In the genomic region with DNA sequence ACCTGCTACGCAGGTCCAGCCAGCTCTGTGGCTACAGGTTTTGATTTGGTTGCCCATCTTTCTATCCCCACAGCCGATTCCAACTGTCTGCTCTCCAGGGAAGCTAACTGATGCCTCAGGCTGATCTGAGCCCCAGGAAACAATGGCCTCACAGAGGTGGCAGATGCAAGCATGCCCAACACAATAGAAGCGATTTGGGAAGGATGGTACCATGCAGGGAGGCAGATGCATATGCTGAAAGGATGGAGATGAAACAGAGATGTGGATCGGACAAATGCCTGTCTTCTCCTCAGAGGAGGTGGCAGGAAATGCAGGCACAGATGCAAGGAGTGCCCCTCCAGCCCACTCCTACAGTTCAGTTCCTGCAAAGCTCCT, we compare ENCODE assay signal across 8 mouse cellular contexts. TPM values are rescaled to one million over a fixed set of nuclear protein-coding genes. Genes with fewer than 3 reads are reported as not detected.
A peak's percentile ranks its signal among the peaks of the same experiment; 100 is the strongest.
DNase-seq lines count a peak whose midpoint lies in the region; ATAC-seq lines count a peak whose summit lies in the region.

No protein-coding gene starts in this region.

- no peak overlapping the region for H3K4me3 ChIP-seq in embryonic facial prominence, embryonic 14.5 days (ENCODE audit: low read depth, low read length)
- H3K4me3 ChIP-seq in stomach, embryonic 15.5 days (replicated peaks) = 0 out of 2 replicates have a peak overlapping the region, but pooled peaks have one; percentile 4

- H3K9me3 ChIP-seq in embryonic facial prominence, embryonic 14.5 days (ENCODE audit: control insufficient read depth, low read length) = no peaks in the 10 kb centered on the region
- H3K9me3 ChIP-seq in stomach, embryonic 15.5 days = no peaks in the 10 kb centered on the region

- H3K4me2 ChIP-seq in embryonic facial prominence, embryonic 14.5 days (ENCODE audit: low read depth, low read length) = peak overlapping the region; percentile 28; the same call in 1 of the 2 replicates
- H3K4me2 ChIP-seq in stomach, embryonic 15.5 days = no peak overlapping the region; the same call in 1 of the 2 replicates

- intact Hi-C loops in left cerebral cortex, postnatal 10 days (cut with DNase I) = loop anchor here (10.0 kb wide), 1 partner anchor 266 kb away; no protein-coding TSS in a partner anchor

- peak overlapping the region; percentile 35; the same call in 1 of the 2 replicates for H3K9ac ChIP-seq in embryonic facial prominence, embryonic 14.5 days (ENCODE audit: low read depth, low read length)
- H3K9ac ChIP-seq in stomach, embryonic 15.5 days = no peak overlapping the region

- H3K27me3 ChIP-seq in embryonic facial prominence, embryonic 14.5 days (replicated peaks; ENCODE audit: control insufficient read depth, insufficient read depth, low read length) = no peaks in the 10 kb centered on the region
- H3K27me3 ChIP-seq in stomach, embryonic 15.5 days (replicated peaks) = no peaks in the 10 kb centered on the region

- H3K36me3 ChIP-seq in embryonic facial prominence, embryonic 14.5 days (ENCODE audit: control insufficient read depth, insufficient read depth, low read length) = no peaks in the 10 kb centered on the region
- no peaks in the 10 kb centered on the region for H3K36me3 ChIP-seq in stomach, embryonic 15.5 days

- peak; percentile 21 to 25 for DNase-seq in left cerebral cortex, adult 8-10 months (ENCODE audit: low spot score in 2 of 2)
- DNase-seq in left cerebral cortex, postnatal 10 days (ENCODE audit: extremely low spot score in 1 of 2, low spot score in 2 of 2) = no peak
- DNase-seq in embryonic facial prominence, embryonic 14.5 days (ENCODE audit: low spot score) = no peak
- DNase-seq in mesoderm, embryonic 11.5 days (ENCODE audit: low read depth, low spot score) = peak; percentile 34
- DNase-seq in liver = no peak
- DNase-seq in testis, postnatal 10 days (ENCODE audit: low spot score) = no peak
- no peak for DNase-seq in adrenal gland, postnatal 36 days

- ATAC-seq in embryonic facial prominence, embryonic 14.5 days (ENCODE audit: low read depth) = peak; percentile 9; the same call in 1 of the 2 replicates
- no peak for ATAC-seq in stomach, embryonic 15.5 days (ENCODE audit: insufficient read depth, low FRiP score, low read depth)

- H3K27ac ChIP-seq in embryonic facial prominence, embryonic 14.5 days (replicated peaks; ENCODE audit: low read depth, low read length) = peak overlapping the region; percentile 52
- peak overlapping the region; percentile 72 for H3K27ac ChIP-seq in stomach, embryonic 15.5 days

- H3K4me1 ChIP-seq in embryonic facial prominence, embryonic 14.5 days (ENCODE audit: control insufficient read depth, insufficient read depth, low read length) = peaks cover 26% of the 10 kb centered on the region
- peaks cover 34% of the 10 kb centered on the region for H3K4me1 ChIP-seq in stomach, embryonic 15.5 days

- WGBS in embryonic facial prominence, embryonic 14.5 days = 9% methylated on average over 4 of the region's 4 CpGs
- WGBS in stomach, embryonic 15.5 days = 27% methylated on average over 4 of the region's 4 CpGs

RNA-seq across cellular contexts. Expression of a gene that starts 4.5 kb away (rescaled TPM):
- total RNA-seq in left cerebral cortex, adult 8-10 months (2022) = 1 to 10 TPM; 6.0 to 6.7 (median 6.4) TPM
- total RNA-seq in left cerebral cortex, postnatal 10 days (2021) = 1 to 10 TPM; 1.3 to 2.0 TPM
- polyA plus RNA-seq in embryonic facial prominence, embryonic 14.5 days (2014; fragmentation: Nextera tagmentation; extraction: Ambion mirVana) = 0.17 and 0.28 TPM in 2 replicates
- 0.57 and 0.61 TPM in 2 replicates for polyA plus RNA-seq in stomach, embryonic 15.5 days (2015; fragmentation: Nextera tagmentation; extraction: Ambion mirVana)
- under 1 TPM; 0.36 to 0.46 TPM for total RNA-seq in adrenal gland, postnatal 36 days (2021)

RNA-seq across cellular contexts. Expression of a gene that starts 16.5 kb away (rescaled TPM):
- total RNA-seq in left cerebral cortex, adult 8-10 months (2022) = 10 to 100 TPM; 58.9 to 66.8 (median 60.5) TPM
- total RNA-seq in left cerebral cortex, postnatal 10 days (2021) = 100 to 1,000 TPM; 103 to 108 TPM
- 29.3 and 33.8 TPM in 2 replicates for polyA plus RNA-seq in embryonic facial prominence, embryonic 14.5 days (2014; fragmentation: Nextera tagmentation; extraction: Ambion mirVana)
- 34.6 and 35.8 TPM in 2 replicates for polyA plus RNA-seq in stomach, embryonic 15.5 days (2015; fragmentation: Nextera tagmentation; extraction: Ambion mirVana)
- 10 to 100 TPM; 14.5 to 14.7 TPM for total RNA-seq in adrenal gland, postnatal 36 days (2021)

RNA-seq across cellular contexts. Expression of a gene that starts 53.1 kb away (rescaled TPM):
- 10 to 100 TPM; 24.5 to 27.8 (median 26.1) TPM for total RNA-seq in left cerebral cortex, adult 8-10 months (2022)
- 10 to 100 TPM; 26.7 to 27.6 TPM for total RNA-seq in left cerebral cortex, postnatal 10 days (2021)
- 24.2 and 27.6 TPM in 2 replicates for polyA plus RNA-seq in embryonic facial prominence, embryonic 14.5 days (2014; fragmentation: Nextera tagmentation; extraction: Ambion mirVana)
- polyA plus RNA-seq in stomach, embryonic 15.5 days (2015; fragmentation: Nextera tagmentation; extraction: Ambion mirVana) = 22.2 and 25.1 TPM in 2 replicates
- 10 to 100 TPM; 22.2 to 22.9 TPM for total RNA-seq in adrenal gland, postnatal 36 days (2021)

Comparison
In these comparisons a context has a peak if more than half of its experiments do, and no peak if none do; other contexts are left out.
1. DNase-seq: peak in left cerebral cortex, adult 8-10 months (2 of 2) and mesoderm, embryonic 11.5 days (single experiment); none in left cerebral cortex, postnatal 10 days (0 of 2), embryonic facial prominence, embryonic 14.5 days (single experiment), liver (single experiment), testis, postnatal 10 days (single experiment) and adrenal gland, postnatal 36 days (0 of 2).